Mouse (Mus musculus): Measurements from ENCODE around the gene Tgif1. TPM values are rescaled to one million over a fixed set of nuclear protein-coding genes. Genes with fewer than 3 reads are reported as not detected.
A peak's percentile ranks its signal among the peaks of the same experiment; 100 is the strongest.

Tgif1 gene
- total RNA-seq (2014; rRNA removed) (5.6 and 5.8 TPM in 2 replicates), polyA plus RNA-seq (2015; fragmentation: Nextera tagmentation; extraction: Ambion mirVana) (3.8 and 4.2 TPM in 2 replicates)

DNA sequence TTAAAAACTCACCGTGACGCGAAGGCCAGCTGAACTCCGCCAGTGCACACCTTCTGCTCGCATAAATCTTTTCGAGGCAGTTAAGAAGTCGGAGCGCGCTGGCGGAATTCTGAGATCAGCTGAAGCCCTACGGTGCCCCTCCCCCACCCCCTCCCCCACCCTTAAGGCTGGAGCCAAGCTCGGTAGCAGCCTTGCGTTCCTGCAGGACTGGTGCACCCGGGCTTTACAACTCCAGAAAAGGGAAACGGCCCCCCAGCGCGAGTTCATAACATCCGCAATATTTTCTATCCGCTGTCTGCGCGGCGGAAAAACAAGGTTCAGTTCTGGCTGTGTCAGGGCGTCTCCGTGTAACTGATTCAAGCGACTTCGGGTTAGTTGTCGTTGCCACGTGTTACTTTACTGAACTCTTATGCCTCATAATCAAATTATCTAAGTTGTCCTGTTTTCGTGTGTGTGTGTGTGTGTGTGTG is at the start of gene Tgif1:
Gene Tgif1, minus strand, starts transcription at position 111 of the 470 bp plus-strand sequence.
- Histone ChIP-seq H3K27me3 (ENCODE audit: insufficient read depth, low read length) (peaks cover 21% of the 10 kb centered on the region), H3K9me3 (ENCODE audit: low read length) (no peaks in the 10 kb centered on the region), H3K36me3 (ENCODE audit: insufficient read depth, low read length) (no peaks in the 10 kb centered on the region), H3K4me2 (ENCODE audit: low read depth, low read length, poor library complexity, severe bottlenecking) (peak within 1 kb of the TSS; percentile 99), H3K4me3 (ENCODE audit: low read depth, low read length) (peak within 1 kb of the TSS; percentile 57), H3K9ac (replicated peaks; ENCODE audit: low read length, poor library complexity, severe bottlenecking) (peak within 1 kb of the TSS; percentile 48), H3K4me1 (ENCODE audit: insufficient read depth, low read length) (peaks cover 14% of the 10 kb centered on the region), H3K27ac (ENCODE audit: low read depth, low read length) (peak within 1 kb of the TSS; percentile 70)
- 2% methylated on average over 29 of the region's 29 CpGs for WGBS
- no peak for TF ChIP-seq CTCF (IDR thresholded peaks at IDR 0.05)
- peak; percentile 47 for DNase-seq (ENCODE audit: low spot score)
- no peak for ATAC-seq (ENCODE audit: low FRiP score)

GRCm38 (mm10) chr17:70900660-70901059 is 47.3 kb upstream of the Tgif1 start:
- no peak for DNase-seq (ENCODE audit: low spot score)
- Histone ChIP-seq H3K4me3 (ENCODE audit: low read depth, low read length) (no peak overlapping the region), H3K27me3 (ENCODE audit: insufficient read depth, low read length) (no peaks in the 10 kb centered on the region), H3K4me2 (ENCODE audit: low read depth, low read length, poor library complexity, severe bottlenecking) (no peak overlapping the region), H3K9ac (replicated peaks; ENCODE audit: low read length, poor library complexity, severe bottlenecking) (no peak overlapping the region), H3K4me1 (ENCODE audit: insufficient read depth, low read length) (no peaks in the 10 kb centered on the region), H3K27ac (ENCODE audit: low read depth, low read length) (no peak overlapping the region), H3K36me3 (ENCODE audit: insufficient read depth, low read length) (no peaks in the 10 kb centered on the region), H3K9me3 (ENCODE audit: low read length) (no peaks in the 10 kb centered on the region)
- 74% methylated on average over 10 of the region's 10 CpGs for WGBS
- TF ChIP-seq CTCF (IDR thresholded peaks at IDR 0.05), result no peak
- ATAC-seq (ENCODE audit: low FRiP score), result no peak

- H3K9me3 ChIP-seq (ENCODE audit: low read length), result no peaks in the 10 kb centered on the region
- H3K36me3 ChIP-seq (ENCODE audit: insufficient read depth, low read length), result no peaks in the 10 kb centered on the region
- no peaks in the 10 kb centered on the region for H3K27me3 ChIP-seq (ENCODE audit: insufficient read depth, low read length)
- H3K9ac ChIP-seq (replicated peaks; ENCODE audit: low read length, poor library complexity, severe bottlenecking), result no peak overlapping the region
- WGBS, result 92% methylated on average over 6 of the region's 6 CpGs
- H3K4me3 ChIP-seq (ENCODE audit: low read depth, low read length), result no peak overlapping the region
- no peaks in the 10 kb centered on the region for H3K4me1 ChIP-seq (ENCODE audit: insufficient read depth, low read length)
- no peak for DNase-seq (ENCODE audit: low spot score)
- TF ChIP-seq CTCF (IDR thresholded peaks at IDR 0.05), result no peak
- no peak overlapping the region for H3K4me2 ChIP-seq (ENCODE audit: low read depth, low read length, poor library complexity, severe bottlenecking)
- H3K27ac ChIP-seq (ENCODE audit: low read depth, low read length), result no peak overlapping the region
- ATAC-seq (ENCODE audit: low FRiP score), result no peak
Measured at GRCm38 (mm10) chr17:70899642-70900041, 46.3 kb upstream of the Tgif1 start.

DNA sequence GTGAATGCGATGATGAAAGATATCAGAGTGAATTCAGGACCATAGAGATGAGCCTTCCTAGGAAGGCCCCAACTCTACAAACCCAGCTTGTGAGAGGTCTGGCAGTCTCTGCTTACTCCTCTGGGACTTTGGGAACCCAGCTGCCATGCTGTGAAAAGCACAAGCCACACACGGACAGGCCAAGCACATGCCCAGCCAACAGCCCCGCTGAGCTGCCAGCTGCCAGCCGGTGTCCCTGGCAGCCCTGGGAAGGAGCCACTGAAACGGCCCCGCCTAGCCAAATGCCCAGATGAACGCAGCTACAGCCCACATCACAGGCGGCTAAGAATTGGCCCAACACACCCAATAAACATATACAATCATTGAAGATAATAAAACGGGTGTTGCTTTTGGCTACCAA is 41.5 kb upstream of the Tgif1 start:
- ATAC-seq (ENCODE audit: low FRiP score) (no peak; the same call in 1 of the 2 replicates), DNase-seq (ENCODE audit: low spot score) (peak; percentile 78)
- no peaks in the 10 kb centered on the region for H3K27me3 ChIP-seq (ENCODE audit: insufficient read depth, low read length)
- TF ChIP-seq CTCF (IDR thresholded peaks at IDR 0.05), result no peak
- WGBS, result 78% methylated on average over 9 of the region's 9 CpGs
- H3K4me3 ChIP-seq (ENCODE audit: low read depth, low read length), result no peak overlapping the region
- H3K4me2 ChIP-seq (ENCODE audit: low read depth, low read length, poor library complexity, severe bottlenecking), result no peak overlapping the region
- no peaks in the 10 kb centered on the region for H3K4me1 ChIP-seq (ENCODE audit: insufficient read depth, low read length)
- no peak overlapping the region for H3K9ac ChIP-seq (replicated peaks; ENCODE audit: low read length, poor library complexity, severe bottlenecking)
- H3K27ac ChIP-seq (ENCODE audit: low read depth, low read length), result no peak overlapping the region
- H3K9me3 ChIP-seq (ENCODE audit: low read length), result no peaks in the 10 kb centered on the region
- H3K36me3 ChIP-seq (ENCODE audit: insufficient read depth, low read length), result no peaks in the 10 kb centered on the region

DNA sequence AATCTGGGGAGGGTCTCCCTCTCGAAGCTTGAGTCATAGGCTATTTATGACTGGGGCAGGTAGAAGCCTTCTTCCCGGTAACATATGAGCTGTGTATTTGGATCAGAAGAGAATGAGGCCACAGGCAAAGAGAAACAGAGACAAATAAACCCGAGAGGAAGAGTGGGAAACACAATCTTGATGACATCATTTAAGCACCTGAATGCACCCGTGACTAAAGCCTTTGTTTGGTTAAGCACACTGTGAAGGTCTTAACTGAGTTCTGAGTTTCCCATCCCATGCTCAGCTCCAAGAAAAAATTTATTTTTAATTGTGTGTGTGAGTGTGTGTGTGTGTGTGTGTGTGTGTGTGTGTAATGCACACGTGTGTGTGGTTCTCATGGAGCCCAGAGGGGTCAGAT is 39.8 kb upstream of the Tgif1 start:
- H3K27me3 ChIP-seq (ENCODE audit: insufficient read depth, low read length), result no peaks in the 10 kb centered on the region
- TF ChIP-seq CTCF (IDR thresholded peaks at IDR 0.05), result no peak
- H3K4me1 ChIP-seq (ENCODE audit: insufficient read depth, low read length), result no peaks in the 10 kb centered on the region
- DNase-seq (ENCODE audit: low spot score) (no peak), ATAC-seq (ENCODE audit: low FRiP score) (0 out of 2 replicates have a peak, but pooled peaks have one; percentile 34)
- H3K4me2 ChIP-seq (ENCODE audit: low read depth, low read length, poor library complexity, severe bottlenecking), result no peak overlapping the region
- H3K9ac ChIP-seq (replicated peaks; ENCODE audit: low read length, poor library complexity, severe bottlenecking), result no peak overlapping the region
- no peak overlapping the region for H3K4me3 ChIP-seq (ENCODE audit: low read depth, low read length)
- H3K9me3 ChIP-seq (ENCODE audit: low read length), result no peaks in the 10 kb centered on the region
- no peaks in the 10 kb centered on the region for H3K36me3 ChIP-seq (ENCODE audit: insufficient read depth, low read length)
- no peak overlapping the region for H3K27ac ChIP-seq (ENCODE audit: low read depth, low read length)
- WGBS, result 63% methylated on average over 5 of the region's 5 CpGs

GRCm38 (mm10) chr17:70892288-70893096 is 39.1 kb upstream of the Tgif1 start:
- 18% methylated on average over 15 of the region's 15 CpGs for WGBS
- DNase-seq (ENCODE audit: low spot score), result no peak
- no peaks in the 10 kb centered on the region for H3K27me3 ChIP-seq (ENCODE audit: insufficient read depth, low read length)

More at GRCm38 (mm10) chr17:70892288-70893096, 39.1 kb upstream of the Tgif1 start:
- Histone ChIP-seq H3K4me1 (ENCODE audit: insufficient read depth, low read length) (no peaks in the 10 kb centered on the region), H3K36me3 (ENCODE audit: insufficient read depth, low read length) (no peaks in the 10 kb centered on the region), H3K9ac (replicated peaks; ENCODE audit: low read length, poor library complexity, severe bottlenecking) (no peak overlapping the region), H3K4me3 (ENCODE audit: low read depth, low read length) (no peak overlapping the region), H3K9me3 (ENCODE audit: low read length) (no peaks in the 10 kb centered on the region), H3K27ac (ENCODE audit: low read depth, low read length) (no peak overlapping the region), H3K4me2 (ENCODE audit: low read depth, low read length, poor library complexity, severe bottlenecking) (no peak overlapping the region)
- no peak for TF ChIP-seq CTCF (IDR thresholded peaks at IDR 0.05)
- no peak; the same call in 1 of the 2 replicates for ATAC-seq (ENCODE audit: low FRiP score)
